Mouse (Mus musculus) liver, embryonic 14.5 days (tissue): ENCODE results near the gene Cdkl1.

ENCODE experiments used
- CTCF ChIP-seq: IDR thresholded peaks from 2 replicates; pipeline ENCODE4 v1.5.1; 2016; ENCODE audit warnings: antibody characterized with exemption, low read depth, control low read depth
- EP300 ChIP-seq: IDR thresholded peaks from 2 replicates; pipeline ENCODE4 v1.6.1; 2016; ENCODE audit warnings: antibody characterized with exemption, low read depth

DNA sequence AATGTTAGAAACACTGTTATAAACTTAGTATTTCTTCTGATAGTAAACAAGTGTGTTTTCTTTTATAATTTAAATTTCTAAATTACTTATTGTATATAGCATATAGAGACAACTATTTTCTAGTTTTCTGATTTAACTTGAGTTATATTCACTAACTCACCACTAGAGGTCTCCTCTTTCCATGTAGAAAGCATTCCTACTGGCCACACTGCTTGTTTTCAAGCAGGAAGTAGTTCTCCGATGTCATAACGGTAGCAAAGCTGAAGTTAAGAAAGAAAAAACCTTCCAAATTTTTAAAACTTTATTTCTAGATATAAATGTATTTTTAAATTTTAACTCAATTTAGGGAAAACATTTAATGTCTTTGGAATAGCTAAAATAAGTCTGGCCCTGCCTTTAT lies 57.5 kb downstream of the Cdkl1 start:
- 0 out of 2 replicates have a peak, but pooled peaks have one; percentile 27 for TF ChIP-seq EP300
- TF ChIP-seq CTCF = peak; percentile 70
